Mouse (Mus musculus): ENCODE measurements at regions not wholly inside any gene's neighbourhood (a gene's known extent, or its start where the extent isn't known, plus 50 kb on each side); places are given as distances from the start of the nearest gene placed in this dataset.

- Histone ChIP-seq H3K79me2 (ENCODE audit: control insufficient read depth, insufficient read depth) (no peaks in the 10 kb centered on the region), H3K27me3 (ENCODE audit: control insufficient read depth, insufficient read depth, insufficient read length) (no peaks in the 10 kb centered on the region), H3K79me3 (ENCODE audit: low read depth) (no peaks in the 10 kb centered on the region), H3K36me3 (ENCODE audit: control insufficient read depth, insufficient read depth) (no peaks in the 10 kb centered on the region), H3K4me3 (ENCODE audit: insufficient read depth, poor library complexity, severe bottlenecking) (no peak overlapping the region), H3ac (ENCODE audit: control insufficient read depth, insufficient read length, low read depth) (no peak overlapping the region)
- TF ChIP-seq MAX (IDR thresholded peaks at IDR 0.05) (no peak), MYOG (IDR thresholded peaks at IDR 0.05; ENCODE audit: control insufficient read depth, extremely low read depth, insufficient read length) (no peak), CEBPB (IDR thresholded peaks at IDR 0.05; ENCODE audit: low read depth) (no peak)
Observed at GRCm38 (mm10) chr4:95347436-95347835, 209.9 kb upstream of the Fggy start.

- Histone ChIP-seq H3ac (ENCODE audit: control insufficient read depth, insufficient read length, low read depth) (no peak overlapping the region), H3K79me3 (ENCODE audit: low read depth) (no peaks in the 10 kb centered on the region), H3K79me2 (ENCODE audit: control insufficient read depth, insufficient read depth) (no peaks in the 10 kb centered on the region), H3K4me3 (ENCODE audit: insufficient read depth, poor library complexity, severe bottlenecking) (no peak overlapping the region), H3K36me3 (ENCODE audit: control insufficient read depth, insufficient read depth) (no peaks in the 10 kb centered on the region), H3K27me3 (ENCODE audit: control insufficient read depth, insufficient read depth, insufficient read length) (no peaks in the 10 kb centered on the region)
- TF ChIP-seq USF1 (IDR thresholded peaks at IDR 0.05; ENCODE audit: low read depth), result no peak
- no peak for TF ChIP-seq MYOD1 (IDR thresholded peaks at IDR 0.05; ENCODE audit: control insufficient read depth, insufficient read length, low read depth)
- no peak for TF ChIP-seq MAX (IDR thresholded peaks at IDR 0.05)
- TF ChIP-seq MYOG (IDR thresholded peaks at IDR 0.05; ENCODE audit: control insufficient read depth, extremely low read depth, insufficient read length), result no peak
- no peak for TF ChIP-seq FOSL1 (IDR thresholded peaks at IDR 0.05; ENCODE audit: insufficient read depth, low read length, poor library complexity, severe bottlenecking)
- no peak for TF ChIP-seq CTCF (IDR thresholded peaks at IDR 0.05; ENCODE audit: control insufficient read depth, insufficient read depth, insufficient read length)
- TF ChIP-seq CEBPB (IDR thresholded peaks at IDR 0.05; ENCODE audit: low read depth), result no peak
Observed at GRCm38 (mm10) chr4:95348405-95349123, 208.7 kb upstream of the Fggy start.

- Histone ChIP-seq H3ac (ENCODE audit: control insufficient read depth, insufficient read length, low read depth) (no peak overlapping the region), H3K4me3 (ENCODE audit: insufficient read depth, poor library complexity, severe bottlenecking) (no peak overlapping the region), H3K79me2 (ENCODE audit: control insufficient read depth, insufficient read depth) (no peaks in the 10 kb centered on the region), H3K79me3 (ENCODE audit: low read depth) (no peaks in the 10 kb centered on the region), H3K36me3 (ENCODE audit: control insufficient read depth, insufficient read depth) (no peaks in the 10 kb centered on the region), H3K27me3 (ENCODE audit: control insufficient read depth, insufficient read depth, insufficient read length) (no peaks in the 10 kb centered on the region)
- TF ChIP-seq MYOG (IDR thresholded peaks at IDR 0.05; ENCODE audit: control insufficient read depth, extremely low read depth, insufficient read length) (no peak), CEBPB (IDR thresholded peaks at IDR 0.05; ENCODE audit: low read depth) (no peak), MYOD1 (IDR thresholded peaks at IDR 0.05; ENCODE audit: control insufficient read depth, insufficient read length, low read depth) (no peak), FOSL1 (IDR thresholded peaks at IDR 0.05; ENCODE audit: insufficient read depth, low read length, poor library complexity, severe bottlenecking) (no peak), MAX (IDR thresholded peaks at IDR 0.05) (no peak), CTCF (IDR thresholded peaks at IDR 0.05; ENCODE audit: control insufficient read depth, insufficient read depth, insufficient read length) (no peak), USF1 (IDR thresholded peaks at IDR 0.05; ENCODE audit: low read depth) (no peak)
Observed at GRCm38 (mm10) chr4:95353894-95354319, 203.4 kb upstream of the Fggy start.

GRCm38 (mm10) chr4:95358674-95359073 lies 198.6 kb upstream of the Fggy start:
- Histone ChIP-seq H3K79me2 (ENCODE audit: control insufficient read depth, insufficient read depth) (no peaks in the 10 kb centered on the region), H3K36me3 (ENCODE audit: control insufficient read depth, insufficient read depth) (no peaks in the 10 kb centered on the region), H3K4me3 (ENCODE audit: insufficient read depth, poor library complexity, severe bottlenecking) (no peak overlapping the region), H3K79me3 (ENCODE audit: low read depth) (no peaks in the 10 kb centered on the region), H3ac (ENCODE audit: control insufficient read depth, insufficient read length, low read depth) (no peak overlapping the region), H3K27me3 (ENCODE audit: control insufficient read depth, insufficient read depth, insufficient read length) (no peaks in the 10 kb centered on the region)
- TF ChIP-seq MYOG (IDR thresholded peaks at IDR 0.05; ENCODE audit: control insufficient read depth, extremely low read depth, insufficient read length) (no peak), MAX (IDR thresholded peaks at IDR 0.05) (no peak), CTCF (IDR thresholded peaks at IDR 0.05; ENCODE audit: control insufficient read depth, insufficient read depth, insufficient read length) (no peak), CEBPB (IDR thresholded peaks at IDR 0.05; ENCODE audit: low read depth) (no peak)

GRCm38 (mm10) chr4:95360336-95360967 lies 196.9 kb upstream of the Fggy start:
- H3K36me3 ChIP-seq (ENCODE audit: control insufficient read depth, insufficient read depth), result no peaks in the 10 kb centered on the region
- no peaks in the 10 kb centered on the region for H3K79me3 ChIP-seq (ENCODE audit: low read depth)
- TF ChIP-seq MYOG (IDR thresholded peaks at IDR 0.05; ENCODE audit: control insufficient read depth, extremely low read depth, insufficient read length), result no peak
- no peak for TF ChIP-seq MAX (IDR thresholded peaks at IDR 0.05)
- TF ChIP-seq MYOD1 (IDR thresholded peaks at IDR 0.05; ENCODE audit: control insufficient read depth, insufficient read length, low read depth), result no peak
- TF ChIP-seq USF1 (IDR thresholded peaks at IDR 0.05; ENCODE audit: low read depth), result no peak
- TF ChIP-seq CTCF (IDR thresholded peaks at IDR 0.05; ENCODE audit: control insufficient read depth, insufficient read depth, insufficient read length), result no peak
- TF ChIP-seq CEBPB (IDR thresholded peaks at IDR 0.05; ENCODE audit: low read depth), result no peak
- TF ChIP-seq FOSL1 (IDR thresholded peaks at IDR 0.05; ENCODE audit: insufficient read depth, low read length, poor library complexity, severe bottlenecking), result no peak
- no peak overlapping the region for H3ac ChIP-seq (ENCODE audit: control insufficient read depth, insufficient read length, low read depth)
- no peak overlapping the region for H3K4me3 ChIP-seq (ENCODE audit: insufficient read depth, poor library complexity, severe bottlenecking)
- H3K79me2 ChIP-seq (ENCODE audit: control insufficient read depth, insufficient read depth), result no peaks in the 10 kb centered on the region
- H3K27me3 ChIP-seq (ENCODE audit: control insufficient read depth, insufficient read depth, insufficient read length), result no peaks in the 10 kb centered on the region
